Mouse (Mus musculus): ENCODE data around the gene Bspry. TPM values are rescaled to one million over a fixed set of nuclear protein-coding genes. Genes with fewer than 3 reads are reported as not detected.

The Bspry gene
- polyA plus RNA-seq, 1 experiment from 2014 or later = 38.2 TPM

DNA sequence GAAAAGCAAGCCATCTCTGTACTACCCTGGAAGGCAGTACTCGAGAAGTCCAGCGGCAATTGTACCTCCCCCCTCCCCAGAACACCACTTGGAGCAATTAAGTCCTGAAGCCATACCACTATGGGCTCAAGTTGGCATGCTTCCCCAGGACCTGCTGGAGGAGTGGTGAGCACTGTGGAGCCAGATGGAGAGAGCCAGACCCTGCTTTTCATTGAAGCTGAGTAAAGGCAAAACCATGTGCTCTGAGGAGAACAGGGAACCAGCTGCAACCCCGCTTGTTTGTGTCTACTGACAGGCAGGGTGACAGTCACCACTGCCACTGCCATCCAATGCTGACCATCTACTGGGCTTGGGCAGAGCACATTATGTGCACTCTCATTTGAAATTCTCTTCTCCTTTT lies 61.9 kb downstream of the Bspry start:
- Histone ChIP-seq H3K9me3 (replicated peaks; ENCODE audit: low read length) (no peaks in the 10 kb centered on the region), H3K27me3 (ENCODE audit: insufficient read depth, low read length) (no peaks in the 10 kb centered on the region), H3K9ac (ENCODE audit: low read depth, low read length) (no peak overlapping the region), H3K4me3 (replicated peaks; ENCODE audit: low read depth, low read length) (no peak overlapping the region), H3K4me2 (ENCODE audit: low read length) (no peak overlapping the region), H3K4me1 (replicated peaks; ENCODE audit: insufficient read depth, low read length) (no peaks in the 10 kb centered on the region), H3K27ac (no peak overlapping the region), H3K36me3 (ENCODE audit: insufficient read depth, low read length) (no peaks in the 10 kb centered on the region)
- DNase-seq (ENCODE audit: low spot score) (no peak), ATAC-seq (replicated peaks; ENCODE audit: low FRiP score, low read depth) (no peak)
- TF ChIP-seq CTCF (IDR thresholded peaks at IDR 0.05; ENCODE audit: low read depth) = no peak
- 64% methylated on average over 3 of the region's 3 CpGs for WGBS

GRCm38 (mm10) chr4:62543782-62544181 lies 63.9 kb downstream of the Bspry start:
- H3K27ac ChIP-seq = no peak overlapping the region
- ATAC-seq (replicated peaks; ENCODE audit: low FRiP score, low read depth) = no peak
- no peak overlapping the region for H3K4me3 ChIP-seq (replicated peaks; ENCODE audit: low read depth, low read length)
- H3K4me1 ChIP-seq (replicated peaks; ENCODE audit: insufficient read depth, low read length) = no peaks in the 10 kb centered on the region
- H3K27me3 ChIP-seq (ENCODE audit: insufficient read depth, low read length) = no peaks in the 10 kb centered on the region
- no peak overlapping the region for H3K9ac ChIP-seq (ENCODE audit: low read depth, low read length)
- no peak overlapping the region for H3K4me2 ChIP-seq (ENCODE audit: low read length)
- 84% methylated on average over 6 of the region's 6 CpGs for WGBS
- H3K36me3 ChIP-seq (ENCODE audit: insufficient read depth, low read length) = no peaks in the 10 kb centered on the region
- TF ChIP-seq CTCF (IDR thresholded peaks at IDR 0.05; ENCODE audit: low read depth) = no peak
- H3K9me3 ChIP-seq (replicated peaks; ENCODE audit: low read length) = no peaks in the 10 kb centered on the region
- DNase-seq (ENCODE audit: low spot score) = no peak

GRCm38 (mm10) chr4:62544801-62545200 lies 64.9 kb downstream of the Bspry start:
- Histone ChIP-seq H3K4me1 (replicated peaks; ENCODE audit: insufficient read depth, low read length) (no peaks in the 10 kb centered on the region), H3K36me3 (ENCODE audit: insufficient read depth, low read length) (no peaks in the 10 kb centered on the region), H3K27me3 (ENCODE audit: insufficient read depth, low read length) (no peaks in the 10 kb centered on the region), H3K4me3 (replicated peaks; ENCODE audit: low read depth, low read length) (no peak overlapping the region), H3K9ac (ENCODE audit: low read depth, low read length) (no peak overlapping the region), H3K9me3 (replicated peaks; ENCODE audit: low read length) (no peaks in the 10 kb centered on the region), H3K4me2 (ENCODE audit: low read length) (no peak overlapping the region), H3K27ac (no peak overlapping the region)
- ATAC-seq (replicated peaks; ENCODE audit: low FRiP score, low read depth) = no peak
- TF ChIP-seq CTCF (IDR thresholded peaks at IDR 0.05; ENCODE audit: low read depth) = no peak
- no peak for DNase-seq (ENCODE audit: low spot score)

Other genes starting within 250 kb of the Bspry start
- 6.6 and 7.0 TPM in 2 replicates for gene Zfp37, start 249.0 kb upstream of the Bspry start, polyA plus RNA-seq (2015; fragmentation: Nextera tagmentation; extraction: Ambion mirVana)
- gene Slc31a2, start 217.5 kb upstream of the Bspry start, polyA plus RNA-seq (2015; fragmentation: Nextera tagmentation; extraction: Ambion mirVana) = 18.1 and 19.3 TPM in 2 replicates
- 19.2 and 21.7 TPM in 2 replicates for gene Fkbp15, start 119.5 kb upstream of the Bspry start, polyA plus RNA-seq (2015; fragmentation: Nextera tagmentation; extraction: Ambion mirVana)
- gene Slc31a1, start 119.3 kb upstream of the Bspry start, polyA plus RNA-seq (2015; fragmentation: Nextera tagmentation; extraction: Ambion mirVana) = 48.3 and 55.9 TPM in 2 replicates
- gene Cdc26, start 71.4 kb upstream of the Bspry start, polyA plus RNA-seq (2015; fragmentation: Nextera tagmentation; extraction: Ambion mirVana) = 137 and 138 TPM in 2 replicates
- 14.8 and 16.1 TPM in 2 replicates for gene Prpf4, start 71.3 kb upstream of the Bspry start, polyA plus RNA-seq (2015; fragmentation: Nextera tagmentation; extraction: Ambion mirVana)
- gene Rnf183, start 44.8 kb upstream of the Bspry start, polyA plus RNA-seq (2015; fragmentation: Nextera tagmentation; extraction: Ambion mirVana) = 2.4 and 2.6 TPM in 2 replicates
- 10.1 and 10.6 TPM in 2 replicates for gene Wdr31, start 9.2 kb upstream of the Bspry start, polyA plus RNA-seq (2015; fragmentation: Nextera tagmentation; extraction: Ambion mirVana)
- 16.0 and 17.7 TPM in 2 replicates for gene Hdhd3, start 23.4 kb downstream of the Bspry start, polyA plus RNA-seq (2015; fragmentation: Nextera tagmentation; extraction: Ambion mirVana)
- 109 and 119 TPM in 2 replicates for gene Alad, start 39.9 kb downstream of the Bspry start, polyA plus RNA-seq (2015; fragmentation: Nextera tagmentation; extraction: Ambion mirVana)
- 62.0 and 71.2 TPM in 2 replicates for gene Pole3, start 45.0 kb downstream of the Bspry start, polyA plus RNA-seq (2015; fragmentation: Nextera tagmentation; extraction: Ambion mirVana)
- 0.45 and 0.46 TPM in 2 replicates for gene 4933430I17Rik, start 45.3 kb downstream of the Bspry start, polyA plus RNA-seq (2015; fragmentation: Nextera tagmentation; extraction: Ambion mirVana)
- 41.4 and 44.3 TPM in 2 replicates for gene Rgs3, start 79.8 kb downstream of the Bspry start, polyA plus RNA-seq (2015; fragmentation: Nextera tagmentation; extraction: Ambion mirVana)